ENCODE assay signal across 17 mouse cellular contexts in genomic region chr5:139809397-139809796, GRCm38 (mm10). TPM values are rescaled to one million over a fixed set of nuclear protein-coding genes. Genes with fewer than 3 reads are reported as not detected.
DNase-seq lines count a peak whose midpoint lies in the region; ATAC-seq and TF ChIP-seq lines count a peak whose summit lies in the region.
"Had no signal": no experiment of that assay in that cellular context is flagged by ENCODE, and none has a peak within 500 bp of the region (broad histone marks: within the 10 kb centered on the region; RNA-seq: fewer than 3 reads in every experiment).

No protein-coding gene starts in this region.

- ATAC-seq in forebrain, postnatal 0 days, result no peak
- no peak for ATAC-seq in forebrain, embryonic 14.5 days
- no peak for ATAC-seq in lung, embryonic 14.5 days (ENCODE audit: insufficient read depth)
- ATAC-seq in megakaryocyte progenitor cell, adult 5-6 weeks (replicated peaks; ENCODE audit: poor library complexity), result peak; percentile 62

- H3K9me3 ChIP-seq in forebrain, postnatal 0 days (ENCODE audit: low read length), result no peaks in the 10 kb centered on the region
- no peaks in the 10 kb centered on the region for H3K9me3 ChIP-seq in forebrain, embryonic 14.5 days (replicated peaks; ENCODE audit: control insufficient read depth, low read length)
- no peaks in the 10 kb centered on the region for H3K9me3 ChIP-seq in lung, embryonic 14.5 days (ENCODE audit: low read depth, low read length)
- H3K9me3 ChIP-seq: hindbrain, embryonic 12.5 days had no signal

- 66% methylated on average over 4 of the region's 4 CpGs for WGBS in forebrain, postnatal 0 days
- 52% methylated on average over 4 of the region's 4 CpGs for WGBS in forebrain, embryonic 14.5 days
- 65% methylated on average over 4 of the region's 4 CpGs for WGBS in lung, embryonic 14.5 days

- TF ChIP-seq POLR2A in bone marrow macrophage, adult 2 months (IDR thresholded peaks at IDR 0.05; ENCODE audit: borderline replicate concordance, low read depth, low read length), result no peak

- no peak overlapping the region for H3K9ac ChIP-seq in forebrain, postnatal 0 days
- no peak overlapping the region for H3K9ac ChIP-seq in forebrain, embryonic 14.5 days (ENCODE audit: low read length)
- no peak overlapping the region for H3K9ac ChIP-seq in lung, embryonic 14.5 days
- H3K9ac ChIP-seq: hindbrain, embryonic 12.5 days had no signal

- H3K27ac ChIP-seq in forebrain, postnatal 0 days (ENCODE audit: low read depth, low read length), result no peak overlapping the region
- no peak overlapping the region for H3K27ac ChIP-seq in forebrain, embryonic 14.5 days (ENCODE audit: low read depth, low read length)
- no peak overlapping the region for H3K27ac ChIP-seq in lung, embryonic 14.5 days (ENCODE audit: low read depth)
- H3K27ac ChIP-seq in bone marrow macrophage, adult 2 months (ENCODE audit: insufficient read depth, low read depth, low read length), result no peak overlapping the region
- H3K27ac ChIP-seq: hindbrain, embryonic 12.5 days had no signal

- no peaks in the 10 kb centered on the region for H3K36me3 ChIP-seq in forebrain, postnatal 0 days (ENCODE audit: insufficient read depth)
- no peaks in the 10 kb centered on the region for H3K36me3 ChIP-seq in forebrain, embryonic 14.5 days (ENCODE audit: control insufficient read depth, insufficient read depth, low read length)
- H3K36me3 ChIP-seq in lung, embryonic 14.5 days (ENCODE audit: insufficient read depth), result no peaks in the 10 kb centered on the region
- H3K36me3 ChIP-seq: hindbrain, embryonic 12.5 days had no signal

- H3K4me3 ChIP-seq in forebrain, postnatal 0 days (ENCODE audit: low read depth, low read length), result no peak overlapping the region
- H3K4me3 ChIP-seq in forebrain, embryonic 14.5 days (ENCODE audit: low read depth, low read length), result no peak overlapping the region
- H3K4me3 ChIP-seq in lung, embryonic 14.5 days (ENCODE audit: low read depth, low read length), result no peak overlapping the region
- no peak overlapping the region for H3K4me3 ChIP-seq in bone marrow macrophage, adult 2 months (ENCODE audit: insufficient read depth, low read length)
- H3K4me3 ChIP-seq: hindbrain, embryonic 12.5 days had no signal

- H3K4me1 ChIP-seq in forebrain, postnatal 0 days (ENCODE audit: insufficient read depth), result no peaks in the 10 kb centered on the region
- no peaks in the 10 kb centered on the region for H3K4me1 ChIP-seq in forebrain, embryonic 14.5 days (ENCODE audit: control insufficient read depth, insufficient read depth, low read length)
- no peaks in the 10 kb centered on the region for H3K4me1 ChIP-seq in lung, embryonic 14.5 days (ENCODE audit: insufficient read depth)
- no peaks in the 10 kb centered on the region for H3K4me1 ChIP-seq in bone marrow macrophage, adult 2 months (ENCODE audit: control insufficient read depth, insufficient read depth, low read length)
- H3K4me1 ChIP-seq: hindbrain, embryonic 12.5 days had no signal

- no peak overlapping the region for H3K4me2 ChIP-seq in forebrain, postnatal 0 days (ENCODE audit: low read depth)
- no peak overlapping the region for H3K4me2 ChIP-seq in forebrain, embryonic 14.5 days (ENCODE audit: low read length)
- H3K4me2 ChIP-seq in lung, embryonic 14.5 days, result no peak overlapping the region
- H3K4me2 ChIP-seq: hindbrain, embryonic 12.5 days; midbrain, embryonic 11.5 days had no signal

- H3K27me3 ChIP-seq in forebrain, postnatal 0 days (ENCODE audit: insufficient read depth, low read length), result no peaks in the 10 kb centered on the region
- peaks cover 4% of the 10 kb centered on the region; the same call in 1 of the 2 replicates for H3K27me3 ChIP-seq in forebrain, embryonic 14.5 days (replicated peaks; ENCODE audit: control insufficient read depth, insufficient read depth, low read length)
- peaks cover 12% of the 10 kb centered on the region for H3K27me3 ChIP-seq in lung, embryonic 14.5 days (ENCODE audit: insufficient read depth, low read length)

- TF ChIP-seq CTCF in forebrain, postnatal 0 days (IDR thresholded peaks at IDR 0.05; ENCODE audit: low read depth), result peak; percentile 35
- TF ChIP-seq CTCF in lung, embryonic 14.5 days (IDR thresholded peaks at IDR 0.05; ENCODE audit: low read depth), result peak; percentile 31; the same call in 1 of the 2 replicates
- TF ChIP-seq CTCF in bone marrow macrophage, adult 2 months (IDR thresholded peaks at IDR 0.05; ENCODE audit: low read depth, low read length), result 0 out of 2 replicates have a peak, but pooled peaks have one; percentile 21

- DNase-seq in forebrain, postnatal 0 days, result no peak
- no peak for DNase-seq in forebrain, embryonic 14.5 days (ENCODE audit: low spot score)
- no peak for DNase-seq in lung, embryonic 14.5 days
- no peak for DNase-seq in lung, postnatal 25 days (ENCODE audit: low spot score)
- DNase-seq in frontal cortex, adult 2 months (ENCODE audit: extremely low spot score in 1 of 2, low spot score in 1 of 2), result no peak
- no peak for DNase-seq in cerebellum, adult 11 months
- DNase-seq: right cerebral cortex, postnatal 4 days; thymus, postnatal 36 days had no signal

RNA-seq across cellular contexts. Expression of gene Tmem184a, which starts 10.3 kb away (rescaled TPM):
- total RNA-seq in forebrain, postnatal 0 days (2014; rRNA removed), result 0.10 and 0.15 TPM in 2 replicates
- polyA plus RNA-seq in forebrain, postnatal 0 days (2015; fragmentation: Nextera tagmentation; extraction: Ambion mirVana), result 0.12 TPM in 1 of 2 replicates, not detected in the other
- not detected in 2 replicates for polyA plus RNA-seq in forebrain, embryonic 14.5 days (2014; fragmentation: Nextera tagmentation; extraction: Ambion mirVana)
- polyA plus RNA-seq in lung, embryonic 14.5 days (2014; fragmentation: Nextera tagmentation; extraction: Ambion mirVana), result 8.4 and 10.5 TPM in 2 replicates
- not detected in 2 replicates for polyA plus RNA-seq in bone marrow macrophage, adult 2 months (2012; ENCODE audit: insufficient read depth, insufficient read length, missing spikeins)
- 0.10 TPM in 1 of 2 replicates, not detected in the other for total RNA-seq in megakaryocyte progenitor cell, adult 5-6 weeks (2015)
- total RNA-seq in megakaryocyte progenitor cell, adult 5-6 weeks (2017), result not detected in 2 replicates
- 0.10 and 0.34 TPM in 2 replicates for polyA plus RNA-seq in frontal cortex, adult 2 months (2012; rRNA removed)

RNA-seq across cellular contexts. Expression of gene Gm26938, which starts 16.8 kb away (rescaled TPM):
- total RNA-seq in forebrain, postnatal 0 days (2014; rRNA removed), result 0.69 TPM in 1 of 2 replicates, not detected in the other
- not detected in 2 replicates for polyA plus RNA-seq in forebrain, postnatal 0 days (2015; fragmentation: Nextera tagmentation; extraction: Ambion mirVana)
- not detected in 2 replicates for polyA plus RNA-seq in forebrain, embryonic 14.5 days (2014; fragmentation: Nextera tagmentation; extraction: Ambion mirVana)
- polyA plus RNA-seq in lung, embryonic 14.5 days (2014; fragmentation: Nextera tagmentation; extraction: Ambion mirVana), result not detected in 2 replicates
- polyA plus RNA-seq in bone marrow macrophage, adult 2 months (2012; ENCODE audit: insufficient read depth, insufficient read length, missing spikeins), result not detected in 2 replicates
- not detected in 2 replicates for total RNA-seq in megakaryocyte progenitor cell, adult 5-6 weeks (2015)
- total RNA-seq in megakaryocyte progenitor cell, adult 5-6 weeks (2017), result not detected in 2 replicates
- not detected in 2 replicates for polyA plus RNA-seq in frontal cortex, adult 2 months (2012; rRNA removed)
- total RNA-seq: layer of hippocampus, adult 8-10 months had no signal
- polyA plus RNA-seq: cortical plate, adult 2 months; gonadal fat pad, adult 2 months; hindbrain, embryonic 12.5 days; limb, embryonic 14.5 days; midbrain, embryonic 11.5 days; neural tube, embryonic 14.5 days had no signal

RNA-seq across cellular contexts. Expression of gene Psmg3, which starts 17.3 kb away (rescaled TPM):
- total RNA-seq in forebrain, postnatal 0 days (2014; rRNA removed), result 26.9 and 30.1 TPM in 2 replicates
- polyA plus RNA-seq in forebrain, postnatal 0 days (2015; fragmentation: Nextera tagmentation; extraction: Ambion mirVana), result 63.9 and 66.3 TPM in 2 replicates
- polyA plus RNA-seq in forebrain, embryonic 14.5 days (2014; fragmentation: Nextera tagmentation; extraction: Ambion mirVana), result 86.4 and 86.7 TPM in 2 replicates
- 78.8 and 79.3 TPM in 2 replicates for polyA plus RNA-seq in lung, embryonic 14.5 days (2014; fragmentation: Nextera tagmentation; extraction: Ambion mirVana)
- polyA plus RNA-seq in bone marrow macrophage, adult 2 months (2012; ENCODE audit: insufficient read depth, insufficient read length, missing spikeins), result 13.0 and 17.8 TPM in 2 replicates
- 27.3 and 30.9 TPM in 2 replicates for total RNA-seq in megakaryocyte progenitor cell, adult 5-6 weeks (2015)
- total RNA-seq in megakaryocyte progenitor cell, adult 5-6 weeks (2017), result 24.6 and 32.5 TPM in 2 replicates
- polyA plus RNA-seq in frontal cortex, adult 2 months (2012; rRNA removed), result 29.9 and 32.5 TPM in 2 replicates

RNA-seq across cellular contexts. Expression of gene Mafk, which starts 18.1 kb away (rescaled TPM):
- total RNA-seq in forebrain, postnatal 0 days (2014; rRNA removed), result 19.7 and 23.2 TPM in 2 replicates
- polyA plus RNA-seq in forebrain, postnatal 0 days (2015; fragmentation: Nextera tagmentation; extraction: Ambion mirVana), result 8.4 and 9.6 TPM in 2 replicates
- polyA plus RNA-seq in forebrain, embryonic 14.5 days (2014; fragmentation: Nextera tagmentation; extraction: Ambion mirVana), result 7.5 and 11.7 TPM in 2 replicates
- 8.0 and 10.0 TPM in 2 replicates for polyA plus RNA-seq in lung, embryonic 14.5 days (2014; fragmentation: Nextera tagmentation; extraction: Ambion mirVana)
- 13.5 and 15.7 TPM in 2 replicates for polyA plus RNA-seq in bone marrow macrophage, adult 2 months (2012; ENCODE audit: insufficient read depth, insufficient read length, missing spikeins)
- total RNA-seq in megakaryocyte progenitor cell, adult 5-6 weeks (2015), result 11.0 and 13.4 TPM in 2 replicates
- 22.7 and 27.0 TPM in 2 replicates for total RNA-seq in megakaryocyte progenitor cell, adult 5-6 weeks (2017)
- 6.9 and 7.3 TPM in 2 replicates for polyA plus RNA-seq in frontal cortex, adult 2 months (2012; rRNA removed)

RNA-seq across cellular contexts. Expression of gene Ints1, which starts 33.9 kb away (rescaled TPM):
- 103 and 119 TPM in 2 replicates for total RNA-seq in forebrain, postnatal 0 days (2014; rRNA removed)
- 22.4 TPM in 2 replicates for polyA plus RNA-seq in forebrain, postnatal 0 days (2015; fragmentation: Nextera tagmentation; extraction: Ambion mirVana)
- polyA plus RNA-seq in forebrain, embryonic 14.5 days (2014; fragmentation: Nextera tagmentation; extraction: Ambion mirVana), result 31.8 and 33.2 TPM in 2 replicates
- 37.6 and 39.8 TPM in 2 replicates for polyA plus RNA-seq in lung, embryonic 14.5 days (2014; fragmentation: Nextera tagmentation; extraction: Ambion mirVana)
- 27.3 and 29.8 TPM in 2 replicates for polyA plus RNA-seq in bone marrow macrophage, adult 2 months (2012; ENCODE audit: insufficient read depth, insufficient read length, missing spikeins)
- 63.8 and 65.1 TPM in 2 replicates for total RNA-seq in megakaryocyte progenitor cell, adult 5-6 weeks (2015)
- total RNA-seq in megakaryocyte progenitor cell, adult 5-6 weeks (2017), result 41.0 and 47.0 TPM in 2 replicates
- polyA plus RNA-seq in frontal cortex, adult 2 months (2012; rRNA removed), result 70.4 and 73.5 TPM in 2 replicates
